Mouse (Mus musculus): ENCODE results near the gene Ugt2a1.

DNA sequence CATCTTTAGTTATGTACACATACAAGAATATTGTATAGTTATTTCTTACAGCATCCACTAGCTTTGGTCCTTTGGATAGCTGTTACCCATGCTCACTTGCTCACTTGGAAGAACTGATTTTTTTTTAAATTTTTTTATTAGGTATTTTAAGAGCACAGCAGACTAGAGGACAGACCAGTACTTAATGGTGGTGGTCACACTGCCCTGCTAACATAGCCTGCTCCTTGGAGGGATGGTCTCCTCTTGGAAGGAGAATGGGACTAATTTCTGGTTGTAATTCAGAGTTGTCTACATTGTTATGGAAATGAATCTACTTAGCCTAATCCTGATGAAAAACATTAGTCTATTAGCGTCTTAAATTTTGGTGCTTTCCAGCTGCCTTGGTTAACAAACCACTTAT, 31.9 kb downstream of the Ugt2a1 start:
- TF ChIP-seq MAFK (IDR thresholded peaks at IDR 0.05; ENCODE audit: borderline replicate concordance, low read depth, low read length) (no peak), GATA1 (IDR thresholded peaks at IDR 0.05; ENCODE audit: low read depth, low read length) (no peak), ZKSCAN1 (IDR thresholded peaks at IDR 0.05; ENCODE audit: low read depth, low read length) (no peak), POLR2A (IDR thresholded peaks at IDR 0.05; ENCODE audit: control insufficient read depth in 1 of 2, insufficient read depth in 1 of 2, low read depth in 1 of 2, low read length in 2 of 2, poor library complexity in 1 of 2) (no peak)
